Mouse (Mus musculus) liver, embryonic 13.5 days (tissue): ENCODE measurements around the gene Bicd1. TPM values are rescaled to one million over a fixed set of nuclear protein-coding genes. Genes with fewer than 3 reads are reported as not detected.
"Not testable (repeated sequence)": the region's sequence is repeated elsewhere in the genome, so short reads cannot be mapped to it uniquely, and the experiment has no call there.

Source experiments
- ATAC-seq: fragments of 200-750 bp; cut with Nextera tagmentation; 2 replicates; pipeline ENCODE4 v1.8.0; 2017; ENCODE audit warnings: low read depth, mild to moderate bottlenecking, moderate number of reproducible peaks, moderate library complexity
- DNase-seq: peaks from one replicate; pipeline ENCODE4 v3.0.0; 2022
- H3K27ac ChIP-seq: fragments of 300-500 bp; sonication (generic); 2 replicates; pipeline ENCODE4 v1.5.1; 2015; ENCODE audit warnings: moderate library complexity, mild to moderate bottlenecking, inconsistent platforms
- H3K27me3 ChIP-seq: fragments of 300-500 bp; sonication (generic); 2 replicates; pipeline ENCODE4 v1.6.1; 2015; ENCODE audit warnings: mild to moderate bottlenecking, inconsistent platforms
- H3K36me3 ChIP-seq: fragments of 300-500 bp; sonication (generic); 2 replicates; pipeline ENCODE4 v1.6.1; 2015; ENCODE audit warnings: mild to moderate bottlenecking, inconsistent platforms
- H3K4me1 ChIP-seq: fragments of 300-500 bp; sonication (generic); replicated peaks from 2 replicates; pipeline ENCODE4 v1.6.1; 2015; ENCODE audit warnings: inconsistent platforms
- H3K4me2 ChIP-seq: fragments of 300-500 bp; sonication (generic); 2 replicates; pipeline ENCODE4 v1.6.1; 2015; ENCODE audit warnings: inconsistent platforms, mild to moderate bottlenecking, moderate library complexity
- H3K4me3 ChIP-seq: fragments of 300-500 bp; sonication (generic); replicated peaks from 2 replicates; pipeline ENCODE4 v1.5.1; 2015; ENCODE audit warnings: mild to moderate bottlenecking, inconsistent platforms
- H3K9ac ChIP-seq: fragments of 300-500 bp; sonication (generic); 2 replicates; pipeline ENCODE4 v1.6.1; 2015; ENCODE audit warnings: mild to moderate bottlenecking, inconsistent platforms
- H3K9me3 ChIP-seq: fragments of 300-500 bp; sonication (generic); replicated peaks from 2 replicates; pipeline ENCODE4 v1.6.1; 2016; ENCODE audit warnings: inconsistent platforms
- WGBS: fragments of 180-500 bp; shearing (Covaris S2); methylation state at CpG from one replicate; pipeline ENCODE4 v1.1.7; 2015; ENCODE audit not compliant: insufficient replicate concordance; 5-methylcytosine and 5-hydroxymethylcytosine counted together
- polyA plus RNA-seq: library from polyadenylated mRNA; unstranded; fragments of >200 nt; fragmentation: Nextera tagmentation; extraction: Ambion mirVana; gene quantifications from 2 replicates; pipeline ENCODE4 v1.2.1, GENCODE M21; 2015

Gene Bicd1
- polyA plus RNA-seq: 1.0 TPM in 2 replicates

DNA sequence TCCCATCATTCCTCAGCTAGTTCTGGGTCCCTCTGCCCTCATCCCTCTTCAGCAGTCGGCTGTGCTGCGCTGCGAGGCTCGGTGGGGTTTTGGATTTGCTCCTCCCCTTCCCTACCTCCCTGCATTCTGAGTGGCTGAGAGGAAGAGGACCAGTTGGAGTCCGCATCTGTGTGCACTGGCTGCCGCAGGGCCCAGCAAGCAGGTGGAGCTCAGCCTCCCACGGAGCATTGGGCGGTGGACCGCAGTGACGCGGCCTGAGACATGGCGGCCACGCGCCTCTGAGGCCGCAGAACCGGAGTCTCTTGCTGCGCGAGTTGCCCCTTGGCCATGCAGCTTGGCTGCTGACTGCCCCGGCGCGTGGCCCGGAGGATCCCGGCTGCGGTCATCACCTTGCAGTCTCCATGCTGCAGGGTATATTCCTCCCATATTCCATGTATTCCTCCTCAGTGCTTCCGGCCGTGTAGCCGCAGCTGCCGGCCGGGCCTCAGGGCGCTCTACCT is at the start of gene Bicd1:
Gene Bicd1 (plus strand): TSS at position 54 of the 500 bp plus-strand sequence.
- Histone ChIP-seq H3K36me3 (no peaks in the 10 kb centered on the region), H3K9ac (peak within 1 kb of the TSS; percentile 72), H3K27ac (no peak within 1 kb of the TSS), H3K4me3 (peak within 1 kb of the TSS; percentile 66), H3K27me3 (no peaks in the 10 kb centered on the region), H3K9me3 (no peaks in the 10 kb centered on the region), H3K4me1 (peaks cover 13% of the 10 kb centered on the region), H3K4me2 (peak within 1 kb of the TSS; percentile 90)
- peak; percentile 56 for DNase-seq
- whole genome bisulfite sequencing: under 1% methylated on average over 30 of the region's 30 CpGs
- ATAC-seq: peak; percentile 99

- H3K4me1 ChIP-seq, H3K9me3 ChIP-seq, H3K4me2 ChIP-seq, H3K27ac ChIP-seq, H3K27me3 ChIP-seq, H3K4me3 ChIP-seq, ATAC-seq, H3K9ac ChIP-seq, H3K36me3 ChIP-seq, DNase-seq: not testable (repeated sequence)
- WGBS: 87% methylated on average over 20 of the region's 20 CpGs
Observed at GRCm38 (mm10) chr6:149362533-149362932, 46.2 kb upstream of the Bicd1 start.

DNA sequence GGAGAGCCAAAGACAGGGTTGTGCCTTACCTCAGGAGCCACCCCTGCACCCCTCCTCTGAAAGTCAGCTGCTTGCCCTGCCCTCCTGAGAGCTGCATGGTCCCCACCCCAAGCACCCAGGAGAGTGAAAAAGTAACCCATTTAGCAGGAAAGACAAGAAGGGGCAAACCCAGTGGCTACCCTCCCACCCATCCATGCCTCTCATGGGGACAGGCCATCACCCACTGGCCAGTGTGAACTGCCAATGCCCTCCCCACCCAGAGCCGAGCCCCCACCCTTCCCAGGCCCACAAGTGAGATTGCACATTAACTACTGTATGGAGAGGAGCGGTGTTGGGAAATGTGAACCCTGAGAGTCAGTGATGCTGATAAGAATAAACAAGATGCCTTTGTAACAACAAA is 42.7 kb upstream of the Bicd1 start:
- not testable (repeated sequence) for H3K9me3 ChIP-seq, H3K9ac ChIP-seq, H3K4me1 ChIP-seq, H3K4me2 ChIP-seq, H3K27ac ChIP-seq, H3K27me3 ChIP-seq, H3K36me3 ChIP-seq, DNase-seq, ATAC-seq, H3K4me3 ChIP-seq
- 59% methylated on average over 2 of the region's 2 CpGs for whole genome bisulfite sequencing

DNA sequence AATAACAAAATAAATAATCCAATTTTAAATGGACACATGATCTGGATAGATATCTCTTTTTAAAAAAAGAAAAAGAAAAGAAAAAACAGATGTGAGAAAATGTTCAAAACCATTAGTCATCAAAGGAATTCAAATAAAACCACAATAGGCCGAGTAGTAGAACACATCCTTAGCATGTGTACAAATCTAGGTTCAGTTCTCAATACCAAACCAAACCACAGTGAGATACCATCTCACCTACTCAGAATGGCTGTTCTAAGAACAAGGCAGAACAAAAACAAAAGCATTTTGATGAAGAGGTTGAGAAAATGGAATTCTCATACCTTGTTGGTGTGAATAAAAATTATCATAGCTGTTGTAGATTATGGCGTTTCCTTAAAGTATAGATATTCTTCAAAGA is 42.3 kb upstream of the Bicd1 start:
- H3K4me2 ChIP-seq: no peak overlapping the region
- no peak for ATAC-seq

DNA sequence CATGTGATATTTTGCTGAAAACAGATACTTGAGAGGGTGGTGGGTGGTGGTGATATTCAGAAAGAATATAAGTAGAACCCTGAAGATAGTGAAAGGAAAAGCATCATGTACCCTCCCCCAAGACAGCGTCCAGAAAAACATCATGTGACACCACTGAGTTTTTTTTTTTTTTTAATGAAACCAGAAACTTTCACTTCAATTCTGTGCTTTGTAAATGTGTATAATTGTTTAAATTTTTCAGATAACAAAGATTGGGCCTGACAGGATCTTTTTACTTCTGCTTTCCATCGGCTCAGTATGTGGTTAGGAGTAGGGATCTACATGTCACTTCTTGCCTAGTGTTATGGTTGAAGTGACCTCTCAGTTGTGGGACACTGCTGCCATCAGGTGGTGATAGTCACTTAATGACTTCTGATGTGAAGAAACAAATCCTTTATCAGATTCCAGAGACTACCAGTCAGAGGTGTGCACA is 33.7 kb upstream of the Bicd1 start:
- Histone ChIP-seq H3K4me1 (peaks cover 13% of the 10 kb centered on the region), H3K9ac (no peak overlapping the region), H3K4me2 (no peak overlapping the region), H3K9me3 (no peaks in the 10 kb centered on the region), H3K36me3 (no peaks in the 10 kb centered on the region), H3K27me3 (no peaks in the 10 kb centered on the region), H3K27ac (no peak overlapping the region), H3K4me3 (no peak overlapping the region)
- ATAC-seq (peak; percentile 80), DNase-seq (peak; percentile 56)
- 23% methylated on average over 2 of the region's 2 CpGs for WGBS

More for the DNA sequence above, 42.3 kb upstream of the Bicd1 start:
- Histone ChIP-seq H3K9me3 (no peaks in the 10 kb centered on the region), H3K36me3 (no peaks in the 10 kb centered on the region), H3K9ac (no peak overlapping the region), H3K27me3 (no peaks in the 10 kb centered on the region), H3K27ac (no peak overlapping the region), H3K4me3 (no peak overlapping the region), H3K4me1 (no peaks in the 10 kb centered on the region)
- DNase-seq: no peak
- WGBS: 56% methylated on average over 2 of the region's 2 CpGs

GRCm38 (mm10) chr6:149383531-149383930 is 25.2 kb upstream of the Bicd1 start:
- no peak overlapping the region for H3K4me2 ChIP-seq
- no peaks in the 10 kb centered on the region for H3K9me3 ChIP-seq
- 54% methylated on average over 2 of the region's 2 CpGs for WGBS
- H3K4me3 ChIP-seq: no peak overlapping the region
- H3K4me1 ChIP-seq: no peaks in the 10 kb centered on the region
- no peak for ATAC-seq
- H3K36me3 ChIP-seq: no peaks in the 10 kb centered on the region
- DNase-seq: no peak
- H3K27me3 ChIP-seq: no peaks in the 10 kb centered on the region
- H3K9ac ChIP-seq: no peak overlapping the region
- H3K27ac ChIP-seq: no peak overlapping the region

DNA sequence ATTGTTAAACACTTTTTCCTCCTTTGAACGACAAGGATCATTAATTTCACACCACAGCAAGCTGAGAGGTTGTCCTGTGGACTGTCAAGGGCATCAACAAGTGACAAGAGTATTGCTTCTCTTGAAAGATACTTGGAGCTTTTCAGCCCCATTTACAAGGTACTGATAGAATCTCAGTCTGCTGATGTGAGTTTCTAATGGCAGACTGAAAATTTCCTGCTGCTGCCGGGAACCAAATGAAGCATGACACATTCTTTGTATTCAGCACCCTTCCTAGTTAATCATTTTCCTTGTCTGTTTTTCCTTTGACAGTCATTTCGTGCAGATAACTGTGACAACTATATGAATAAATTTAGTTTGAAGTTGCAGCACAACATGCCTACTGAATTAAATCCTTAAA is 22.3 kb upstream of the Bicd1 start:
- H3K36me3 ChIP-seq: no peaks in the 10 kb centered on the region
- WGBS: 36% methylated on average over 3 of the region's 3 CpGs
- no peak for ATAC-seq
- no peaks in the 10 kb centered on the region for H3K4me1 ChIP-seq
- H3K27ac ChIP-seq: no peak overlapping the region
- no peaks in the 10 kb centered on the region for H3K9me3 ChIP-seq
- H3K27me3 ChIP-seq: no peaks in the 10 kb centered on the region
- no peak for DNase-seq
- no peak overlapping the region for H3K4me2 ChIP-seq
- no peak overlapping the region for H3K9ac ChIP-seq
- no peak overlapping the region for H3K4me3 ChIP-seq

- not testable (repeated sequence) for H3K36me3 ChIP-seq, DNase-seq, H3K27me3 ChIP-seq, H3K4me3 ChIP-seq, H3K9me3 ChIP-seq, H3K9ac ChIP-seq, H3K27ac ChIP-seq, H3K4me2 ChIP-seq, H3K4me1 ChIP-seq, ATAC-seq
- WGBS: 50% methylated on average over 2 of the region's 2 CpGs
Observed at GRCm38 (mm10) chr6:149389626-149390025, 19.1 kb upstream of the Bicd1 start.

DNA sequence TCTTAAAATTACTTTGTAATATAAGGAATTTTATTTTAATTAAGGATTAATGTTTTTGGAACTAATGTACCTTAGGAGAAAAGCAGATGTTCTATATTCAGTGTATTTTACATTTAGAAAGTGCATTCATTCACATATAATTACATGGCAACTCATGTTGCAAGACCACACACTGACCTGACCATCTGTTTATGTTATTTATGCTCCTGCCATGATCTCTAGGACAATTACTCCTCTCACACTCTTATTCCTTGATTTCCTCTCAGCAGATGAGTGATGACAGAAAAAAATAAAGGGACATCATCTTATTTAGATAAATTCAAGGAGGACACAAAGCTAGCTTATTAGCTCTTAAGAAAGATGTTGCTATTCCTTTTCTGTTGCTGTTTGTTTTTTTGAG is 9.3 kb upstream of the Bicd1 start:
- Histone ChIP-seq H3K36me3 (no peaks in the 10 kb centered on the region), H3K4me1 (no peaks in the 10 kb centered on the region), H3K9me3 (no peaks in the 10 kb centered on the region), H3K4me3 (no peak overlapping the region), H3K9ac (no peak overlapping the region), H3K4me2 (no peak overlapping the region), H3K27ac (no peak overlapping the region), H3K27me3 (no peaks in the 10 kb centered on the region)
- no peak for ATAC-seq
- DNase-seq: no peak

GRCm38 (mm10) chr6:149409341-149409740 is 655 bp downstream of the Bicd1 start:
- peak overlapping the region; percentile 72 for H3K9ac ChIP-seq
- H3K9me3 ChIP-seq: no peaks in the 10 kb centered on the region
- no peaks in the 10 kb centered on the region for H3K27me3 ChIP-seq
- no peak overlapping the region for H3K27ac ChIP-seq
- H3K4me1 ChIP-seq: peaks cover 13% of the 10 kb centered on the region
- ATAC-seq (peak; percentile 50), DNase-seq (no peak)
- peak overlapping the region; percentile 66 for H3K4me3 ChIP-seq
- 2% methylated on average over 11 of the region's 11 CpGs for WGBS
- no peaks in the 10 kb centered on the region for H3K36me3 ChIP-seq
- peak overlapping the region; percentile 90 for H3K4me2 ChIP-seq

DNA sequence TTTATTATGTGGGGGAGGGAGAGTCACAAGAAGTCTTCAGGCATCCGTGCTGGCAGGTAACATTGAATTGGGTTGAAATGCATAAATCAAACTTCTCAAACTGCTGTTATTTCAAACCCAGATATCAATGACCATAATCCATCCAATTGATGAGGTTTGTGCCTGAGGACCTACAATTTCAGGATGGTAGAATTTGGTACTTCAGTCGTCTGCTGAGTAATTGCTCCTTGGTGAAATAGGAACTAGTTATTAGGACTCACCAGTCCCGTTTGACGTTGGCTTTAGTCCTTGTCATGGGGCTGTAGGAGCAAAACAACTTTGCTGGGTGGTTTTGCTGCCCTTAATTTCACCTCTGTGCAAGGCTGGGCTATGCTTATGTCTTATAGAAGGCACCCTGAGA is 1.2 kb downstream of the Bicd1 start:
- no peak overlapping the region for H3K27ac ChIP-seq
- no peak overlapping the region for H3K9ac ChIP-seq
- 22% methylated on average over 4 of the region's 4 CpGs for WGBS
- no peaks in the 10 kb centered on the region for H3K9me3 ChIP-seq
- ATAC-seq: no peak
- peaks cover 13% of the 10 kb centered on the region for H3K4me1 ChIP-seq
- H3K36me3 ChIP-seq: no peaks in the 10 kb centered on the region
- no peak for DNase-seq
- H3K27me3 ChIP-seq: no peaks in the 10 kb centered on the region
- peak overlapping the region; percentile 90 for H3K4me2 ChIP-seq
- peak overlapping the region; percentile 66; the same call in 1 of the 2 replicates for H3K4me3 ChIP-seq

GRCm38 (mm10) chr6:149413256-149413655 is 4.6 kb downstream of the Bicd1 start:
- Histone ChIP-seq H3K4me1 (peaks cover 13% of the 10 kb centered on the region), H3K36me3 (no peaks in the 10 kb centered on the region), H3K4me2 (no peak overlapping the region), H3K9me3 (no peaks in the 10 kb centered on the region), H3K9ac (no peak overlapping the region), H3K27ac (no peak overlapping the region), H3K4me3 (no peak overlapping the region), H3K27me3 (no peaks in the 10 kb centered on the region)
- no peak for ATAC-seq
- DNase-seq: no peak
